Mouse (Mus musculus): ENCODE measurements at regions not wholly inside any gene's neighbourhood (a gene's known extent, or its start where the extent isn't known, plus 50 kb on each side); places are given as distances from the start of the nearest gene placed in this dataset.

DNA sequence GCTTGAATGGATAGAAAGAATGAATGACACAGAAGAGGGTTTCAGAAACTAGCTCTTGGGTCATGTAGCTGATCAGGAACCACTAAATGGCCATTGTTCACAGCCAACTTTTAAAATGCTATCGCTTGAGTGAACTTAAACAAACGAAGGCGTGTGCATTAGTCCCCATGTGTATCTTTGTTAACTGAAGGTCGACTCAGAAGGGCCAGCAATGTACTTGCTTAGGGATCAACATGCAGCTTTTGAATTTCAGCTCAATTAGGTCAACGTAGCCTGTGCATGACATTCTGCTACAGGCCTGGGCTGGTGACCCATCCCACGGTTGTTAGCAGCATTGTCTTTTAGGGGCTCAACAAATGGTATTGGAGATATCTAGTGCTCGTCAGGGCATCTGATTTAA lies 127.1 kb upstream of the Pik3r1 start:
- no peak for ATAC-seq (ENCODE audit: low FRiP score, low TSS enrichment)
- no peak for DNase-seq
- no peaks in the 10 kb centered on the region for H3K4me1 ChIP-seq (ENCODE audit: control insufficient read depth, insufficient read depth, low read length)
- no peak overlapping the region for H3K4me2 ChIP-seq (ENCODE audit: low read length)
- no peak overlapping the region for H3K4me3 ChIP-seq (replicated peaks; ENCODE audit: low read depth, low read length)
- H3K9me3 ChIP-seq (ENCODE audit: control insufficient read depth, low read length): no peaks in the 10 kb centered on the region
- no peak overlapping the region for H3K27ac ChIP-seq (replicated peaks; ENCODE audit: low read depth, low read length)
- H3K27me3 ChIP-seq (ENCODE audit: control insufficient read depth, insufficient read depth, low read length): no peaks in the 10 kb centered on the region
- no peak overlapping the region for H3K9ac ChIP-seq (replicated peaks; ENCODE audit: low read length)
- whole genome bisulfite sequencing: 69% methylated on average over 7 of the region's 7 CpGs
- no peaks in the 10 kb centered on the region for H3K36me3 ChIP-seq (ENCODE audit: control insufficient read depth, insufficient read depth, low read length)

DNA sequence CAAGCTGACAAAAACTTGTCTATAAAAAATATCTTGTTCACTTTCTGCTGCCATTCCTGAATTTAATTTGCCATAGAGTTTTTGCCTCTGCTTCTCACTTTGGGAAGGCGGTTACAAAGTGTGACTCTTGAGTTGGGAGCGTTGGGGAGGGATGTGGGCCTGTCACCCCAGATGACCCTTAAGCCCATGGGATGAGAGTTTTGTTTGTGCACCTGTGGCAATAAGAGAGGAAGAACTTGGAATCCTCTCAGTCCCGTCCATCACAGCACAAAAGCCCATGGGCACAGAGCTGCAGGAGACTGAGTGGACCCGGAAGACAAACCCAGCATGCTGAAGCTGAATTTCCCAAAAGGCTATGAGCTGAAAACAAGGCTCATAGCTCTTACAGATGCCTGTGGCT lies 127.7 kb upstream of the Pik3r1 start:
- 63% methylated on average over 4 of the region's 4 CpGs for WGBS
- Histone ChIP-seq H3K4me3 (replicated peaks; ENCODE audit: low read depth, low read length) (no peak overlapping the region), H3K9me3 (ENCODE audit: control insufficient read depth, low read length) (no peaks in the 10 kb centered on the region), H3K9ac (replicated peaks; ENCODE audit: low read length) (no peak overlapping the region), H3K27ac (replicated peaks; ENCODE audit: low read depth, low read length) (no peak overlapping the region), H3K36me3 (ENCODE audit: control insufficient read depth, insufficient read depth, low read length) (no peaks in the 10 kb centered on the region), H3K4me1 (ENCODE audit: control insufficient read depth, insufficient read depth, low read length) (no peaks in the 10 kb centered on the region), H3K27me3 (ENCODE audit: control insufficient read depth, insufficient read depth, low read length) (no peaks in the 10 kb centered on the region), H3K4me2 (ENCODE audit: low read length) (no peak overlapping the region)
- no peak for ATAC-seq (ENCODE audit: low FRiP score, low TSS enrichment)
- DNase-seq: no peak

DNA sequence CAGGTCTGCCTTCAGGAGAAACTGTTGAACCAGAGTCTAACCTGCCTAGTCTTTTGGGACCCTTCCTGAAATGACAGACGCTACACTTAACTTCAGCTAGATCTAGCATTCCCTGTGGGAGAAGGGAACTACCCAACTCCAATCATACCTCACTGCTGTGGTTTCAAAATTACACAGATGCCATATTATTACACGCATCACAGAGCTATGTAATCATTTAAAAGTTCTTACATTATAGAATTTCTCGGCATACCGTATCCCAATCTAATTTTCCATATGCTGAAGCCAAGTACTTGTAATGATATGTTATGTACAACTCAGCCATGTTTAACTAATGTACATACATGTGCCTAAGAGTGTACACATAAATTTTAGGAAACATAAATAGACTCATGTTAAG lies 128.9 kb upstream of the Pik3r1 start:
- WGBS: 92% methylated on average over 4 of the region's 4 CpGs

DNA sequence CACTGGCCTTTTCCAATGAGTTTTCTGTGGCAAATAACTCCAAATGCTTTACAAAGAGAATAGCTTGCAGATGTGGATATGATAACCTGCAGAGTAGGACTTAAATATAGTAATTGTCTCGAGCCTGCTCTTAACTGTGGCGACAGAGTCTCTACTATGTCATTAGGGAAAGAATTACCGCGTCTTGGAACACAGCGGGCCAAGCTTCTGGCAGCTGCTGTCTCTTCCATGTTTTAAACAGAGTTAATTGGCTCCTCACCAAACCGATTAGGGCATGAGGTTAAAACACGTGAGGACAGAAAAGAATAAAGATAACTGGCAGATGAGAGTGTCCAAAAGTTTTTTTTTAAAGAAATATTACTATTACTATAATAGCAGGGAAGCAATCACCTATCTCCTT lies 134.2 kb upstream of the Pik3r1 start:
- 78% methylated on average over 7 of the region's 7 CpGs for WGBS
- Histone ChIP-seq H3K36me3 (ENCODE audit: control insufficient read depth, insufficient read depth, low read length) (no peaks in the 10 kb centered on the region), H3K4me1 (ENCODE audit: control insufficient read depth, insufficient read depth, low read length) (no peaks in the 10 kb centered on the region), H3K9me3 (ENCODE audit: control insufficient read depth, low read length) (no peaks in the 10 kb centered on the region), H3K27ac (replicated peaks; ENCODE audit: low read depth, low read length) (no peak overlapping the region), H3K9ac (replicated peaks; ENCODE audit: low read length) (no peak overlapping the region), H3K27me3 (ENCODE audit: control insufficient read depth, insufficient read depth, low read length) (no peaks in the 10 kb centered on the region), H3K4me2 (ENCODE audit: low read length) (no peak overlapping the region), H3K4me3 (replicated peaks; ENCODE audit: low read depth, low read length) (no peak overlapping the region)
- DNase-seq (peak; percentile 8), ATAC-seq (ENCODE audit: low FRiP score, low TSS enrichment) (no peak)

More for the DNA sequence above, 128.9 kb upstream of the Pik3r1 start:
- no peak overlapping the region for H3K9ac ChIP-seq (replicated peaks; ENCODE audit: low read length)
- H3K27me3 ChIP-seq (ENCODE audit: control insufficient read depth, insufficient read depth, low read length): no peaks in the 10 kb centered on the region
- no peaks in the 10 kb centered on the region for H3K9me3 ChIP-seq (ENCODE audit: control insufficient read depth, low read length)
- no peaks in the 10 kb centered on the region for H3K4me1 ChIP-seq (ENCODE audit: control insufficient read depth, insufficient read depth, low read length)
- no peak for DNase-seq
- ATAC-seq (ENCODE audit: low FRiP score, low TSS enrichment): no peak
- H3K4me3 ChIP-seq (replicated peaks; ENCODE audit: low read depth, low read length): no peak overlapping the region
- no peaks in the 10 kb centered on the region for H3K36me3 ChIP-seq (ENCODE audit: control insufficient read depth, insufficient read depth, low read length)
- no peak overlapping the region for H3K4me2 ChIP-seq (ENCODE audit: low read length)
- H3K27ac ChIP-seq (replicated peaks; ENCODE audit: low read depth, low read length): no peak overlapping the region

DNA sequence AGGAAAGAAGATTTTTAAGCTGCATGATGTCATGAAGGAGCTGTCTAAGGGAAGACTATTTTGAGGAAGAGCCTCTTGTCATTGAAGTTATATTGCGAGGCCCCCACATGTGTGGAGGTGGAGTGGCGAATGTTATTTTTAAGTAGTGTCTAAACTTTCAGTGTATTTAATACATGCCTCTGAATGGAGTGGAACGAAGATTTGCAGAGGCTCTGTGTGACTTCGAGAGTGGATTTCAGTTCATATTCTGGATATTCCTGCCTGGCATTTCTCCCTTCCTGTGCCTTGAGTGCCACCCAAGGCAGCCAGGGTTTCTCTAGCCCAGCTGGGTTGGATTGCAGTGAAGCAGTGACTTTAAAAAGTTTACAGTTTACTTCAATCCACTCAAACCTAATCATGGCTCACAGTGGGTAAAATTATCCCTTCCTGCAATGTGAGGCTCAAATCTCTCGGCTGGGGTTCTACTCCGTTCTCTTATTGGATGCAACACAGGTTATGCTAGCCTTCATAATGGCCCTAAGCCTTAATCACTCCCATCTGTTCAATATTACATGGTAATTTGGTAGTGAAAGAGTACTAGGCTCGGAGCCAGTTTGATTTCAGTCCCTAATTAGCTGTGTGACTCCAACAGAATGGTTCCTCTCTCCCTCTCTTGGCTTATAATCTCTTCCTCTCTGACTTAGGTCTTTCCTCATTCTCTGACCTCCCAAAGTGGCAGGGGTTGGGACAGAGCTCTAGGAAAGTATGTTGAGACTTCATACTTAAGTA lies 138.1 kb upstream of the Pik3r1 start:
- no peak overlapping the region for H3K4me3 ChIP-seq (replicated peaks; ENCODE audit: low read depth, low read length)
- H3K27ac ChIP-seq (replicated peaks; ENCODE audit: low read depth, low read length): no peak overlapping the region
- DNase-seq (peak; percentile 43), ATAC-seq (ENCODE audit: low FRiP score, low TSS enrichment) (no peak)
- H3K36me3 ChIP-seq (ENCODE audit: control insufficient read depth, insufficient read depth, low read length): no peaks in the 10 kb centered on the region
- H3K4me2 ChIP-seq (ENCODE audit: low read length): no peak overlapping the region
- no peaks in the 10 kb centered on the region for H3K9me3 ChIP-seq (ENCODE audit: control insufficient read depth, low read length)
- 77% methylated on average over 7 of the region's 7 CpGs for WGBS
- H3K27me3 ChIP-seq (ENCODE audit: control insufficient read depth, insufficient read depth, low read length): no peaks in the 10 kb centered on the region
- H3K9ac ChIP-seq (replicated peaks; ENCODE audit: low read length): no peak overlapping the region
- no peaks in the 10 kb centered on the region for H3K4me1 ChIP-seq (ENCODE audit: control insufficient read depth, insufficient read depth, low read length)

DNA sequence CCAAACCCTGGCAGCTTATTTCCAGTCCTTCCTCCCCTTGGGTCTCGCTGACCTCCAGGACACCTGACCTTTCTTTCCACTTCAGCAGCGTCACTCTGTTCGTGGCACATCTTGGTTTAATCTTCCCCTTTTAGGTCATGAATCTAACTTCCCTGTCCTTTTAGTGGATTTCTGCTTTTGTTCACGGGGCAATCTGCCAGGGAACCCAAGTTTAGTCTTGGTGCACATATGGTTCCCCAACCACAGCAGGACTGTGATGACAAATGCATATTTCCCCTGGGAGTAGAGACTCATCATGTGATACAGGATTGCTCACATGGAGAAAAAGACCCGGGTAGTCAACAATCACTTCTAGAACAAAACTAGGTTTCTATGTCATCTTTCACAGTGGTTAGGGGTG lies 141.0 kb upstream of the Pik3r1 start:
- Histone ChIP-seq H3K36me3 (ENCODE audit: control insufficient read depth, insufficient read depth, low read length) (no peaks in the 10 kb centered on the region), H3K4me2 (ENCODE audit: low read length) (no peak overlapping the region), H3K9me3 (ENCODE audit: control insufficient read depth, low read length) (no peaks in the 10 kb centered on the region), H3K4me3 (replicated peaks; ENCODE audit: low read depth, low read length) (no peak overlapping the region), H3K27me3 (ENCODE audit: control insufficient read depth, insufficient read depth, low read length) (no peaks in the 10 kb centered on the region), H3K4me1 (ENCODE audit: control insufficient read depth, insufficient read depth, low read length) (no peaks in the 10 kb centered on the region), H3K9ac (replicated peaks; ENCODE audit: low read length) (no peak overlapping the region), H3K27ac (replicated peaks; ENCODE audit: low read depth, low read length) (no peak overlapping the region)
- ATAC-seq (ENCODE audit: low FRiP score, low TSS enrichment) (no peak), DNase-seq (peak; percentile 3)
- 83% methylated on average over 5 of the region's 5 CpGs for WGBS

DNA sequence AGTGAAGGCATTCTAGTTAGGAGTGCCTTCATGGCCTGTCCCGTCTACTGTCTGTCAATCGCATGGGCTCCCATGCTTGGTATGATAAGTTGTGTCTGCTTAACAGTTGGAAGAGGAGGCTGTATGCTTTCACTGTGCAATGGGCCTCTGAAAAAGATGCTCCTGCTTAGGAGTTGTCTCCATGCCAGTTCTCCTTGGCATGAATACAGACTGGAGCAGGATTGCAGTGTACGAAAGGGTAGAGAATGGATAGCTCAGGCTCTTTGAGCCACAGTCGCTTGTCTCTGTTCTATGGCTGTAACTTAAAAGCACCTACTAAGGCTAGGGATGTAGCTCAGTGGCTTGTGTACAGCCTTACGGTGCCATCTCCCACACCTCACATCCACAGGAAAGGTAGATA lies 142.7 kb upstream of the Pik3r1 start:
- Histone ChIP-seq H3K4me2 (ENCODE audit: low read length) (no peak overlapping the region), H3K9ac (replicated peaks; ENCODE audit: low read length) (no peak overlapping the region), H3K27ac (replicated peaks; ENCODE audit: low read depth, low read length) (no peak overlapping the region), H3K9me3 (ENCODE audit: control insufficient read depth, low read length) (no peaks in the 10 kb centered on the region), H3K36me3 (ENCODE audit: control insufficient read depth, insufficient read depth, low read length) (no peaks in the 10 kb centered on the region), H3K4me1 (ENCODE audit: control insufficient read depth, insufficient read depth, low read length) (no peaks in the 10 kb centered on the region), H3K4me3 (replicated peaks; ENCODE audit: low read depth, low read length) (no peak overlapping the region), H3K27me3 (ENCODE audit: control insufficient read depth, insufficient read depth, low read length) (no peaks in the 10 kb centered on the region)
- no peak for ATAC-seq (ENCODE audit: low FRiP score, low TSS enrichment)
- DNase-seq: no peak
- 93% methylated on average over 5 of the region's 5 CpGs for WGBS

DNA sequence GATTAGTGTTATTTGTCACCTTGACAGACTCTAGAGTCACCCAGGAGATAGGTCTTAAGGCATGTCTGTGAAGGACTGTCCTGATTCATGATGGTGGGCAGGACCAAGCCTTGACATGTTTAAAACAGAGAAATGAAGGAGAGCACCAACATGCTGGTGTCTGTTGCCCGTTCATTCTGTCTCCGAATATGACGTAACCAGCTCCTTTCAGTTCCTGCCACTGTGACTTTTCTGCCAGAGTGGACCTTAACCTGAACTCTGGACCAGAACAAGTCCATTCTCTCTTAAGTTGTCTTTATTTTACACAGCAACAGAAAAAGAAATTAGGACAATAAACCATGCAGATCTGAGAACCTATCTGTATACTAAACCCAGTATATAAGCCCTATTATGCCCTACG lies 146.1 kb upstream of the Pik3r1 start:
- 92% methylated on average over 4 of the region's 4 CpGs for WGBS
- Histone ChIP-seq H3K27me3 (ENCODE audit: control insufficient read depth, insufficient read depth, low read length) (no peaks in the 10 kb centered on the region), H3K4me2 (ENCODE audit: low read length) (no peak overlapping the region), H3K9me3 (ENCODE audit: control insufficient read depth, low read length) (no peaks in the 10 kb centered on the region), H3K4me3 (replicated peaks; ENCODE audit: low read depth, low read length) (no peak overlapping the region), H3K27ac (replicated peaks; ENCODE audit: low read depth, low read length) (no peak overlapping the region), H3K9ac (replicated peaks; ENCODE audit: low read length) (no peak overlapping the region), H3K4me1 (ENCODE audit: control insufficient read depth, insufficient read depth, low read length) (no peaks in the 10 kb centered on the region), H3K36me3 (ENCODE audit: control insufficient read depth, insufficient read depth, low read length) (no peaks in the 10 kb centered on the region)
- ATAC-seq (ENCODE audit: low FRiP score, low TSS enrichment): no peak
- no peak for DNase-seq

DNA sequence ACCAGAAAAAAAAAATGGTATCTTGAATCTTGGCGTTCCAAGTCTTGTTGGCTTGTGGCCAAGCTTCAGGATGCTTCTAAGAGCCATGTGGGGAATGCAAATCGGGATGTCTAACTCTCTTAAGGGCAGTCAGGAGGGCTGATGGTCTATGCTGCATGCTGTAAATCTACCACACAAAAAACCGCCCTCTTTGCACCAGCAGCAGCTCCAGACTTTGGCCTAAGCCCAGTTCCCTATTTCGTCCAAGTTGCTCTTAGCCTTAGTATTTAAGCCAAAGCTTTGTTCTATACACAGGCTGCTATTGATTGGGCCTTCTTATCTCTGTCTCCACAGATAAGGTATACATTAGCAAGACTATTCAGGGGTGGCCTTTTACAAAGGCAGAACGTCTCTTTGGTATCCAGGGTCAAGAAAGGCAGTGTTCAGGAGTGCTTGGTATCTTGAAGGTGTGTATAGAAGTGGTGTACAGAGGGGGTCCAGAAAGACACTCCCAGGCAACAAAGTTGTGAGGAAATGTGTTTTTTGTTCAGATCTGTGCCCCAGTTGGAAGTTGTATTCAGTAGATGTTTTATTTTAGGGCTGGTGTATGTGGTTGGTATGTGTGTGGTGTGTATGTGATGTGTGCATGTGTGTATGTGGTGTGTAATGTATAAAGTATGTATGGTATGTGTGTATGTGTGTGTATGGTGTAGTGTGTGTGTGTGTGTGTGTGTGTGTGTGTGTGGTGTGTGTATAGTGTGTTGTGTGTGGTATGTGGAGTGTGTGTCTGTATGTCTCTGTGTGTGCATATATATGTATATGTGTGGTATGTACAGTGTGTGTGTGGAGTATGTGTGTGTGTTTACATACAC lies 146.9 kb upstream of the Pik3r1 start:
- 60% methylated on average over 5 of the region's 5 CpGs for WGBS
- peak; percentile 48 for DNase-seq

More for the DNA sequence above, 146.9 kb upstream of the Pik3r1 start:
- ATAC-seq (ENCODE audit: low FRiP score, low TSS enrichment): no peak
- Histone ChIP-seq H3K9ac (replicated peaks; ENCODE audit: low read length) (no peak overlapping the region), H3K4me1 (ENCODE audit: control insufficient read depth, insufficient read depth, low read length) (no peaks in the 10 kb centered on the region), H3K27me3 (ENCODE audit: control insufficient read depth, insufficient read depth, low read length) (no peaks in the 10 kb centered on the region), H3K27ac (replicated peaks; ENCODE audit: low read depth, low read length) (no peak overlapping the region), H3K36me3 (ENCODE audit: control insufficient read depth, insufficient read depth, low read length) (no peaks in the 10 kb centered on the region), H3K4me3 (replicated peaks; ENCODE audit: low read depth, low read length) (no peak overlapping the region), H3K9me3 (ENCODE audit: control insufficient read depth, low read length) (no peaks in the 10 kb centered on the region), H3K4me2 (ENCODE audit: low read length) (no peak overlapping the region)

All from midbrain, embryonic 14.5 days (tissue).